Comparison of ENCODE assay signal across 8 mouse cellular contexts in the genomic region with DNA sequence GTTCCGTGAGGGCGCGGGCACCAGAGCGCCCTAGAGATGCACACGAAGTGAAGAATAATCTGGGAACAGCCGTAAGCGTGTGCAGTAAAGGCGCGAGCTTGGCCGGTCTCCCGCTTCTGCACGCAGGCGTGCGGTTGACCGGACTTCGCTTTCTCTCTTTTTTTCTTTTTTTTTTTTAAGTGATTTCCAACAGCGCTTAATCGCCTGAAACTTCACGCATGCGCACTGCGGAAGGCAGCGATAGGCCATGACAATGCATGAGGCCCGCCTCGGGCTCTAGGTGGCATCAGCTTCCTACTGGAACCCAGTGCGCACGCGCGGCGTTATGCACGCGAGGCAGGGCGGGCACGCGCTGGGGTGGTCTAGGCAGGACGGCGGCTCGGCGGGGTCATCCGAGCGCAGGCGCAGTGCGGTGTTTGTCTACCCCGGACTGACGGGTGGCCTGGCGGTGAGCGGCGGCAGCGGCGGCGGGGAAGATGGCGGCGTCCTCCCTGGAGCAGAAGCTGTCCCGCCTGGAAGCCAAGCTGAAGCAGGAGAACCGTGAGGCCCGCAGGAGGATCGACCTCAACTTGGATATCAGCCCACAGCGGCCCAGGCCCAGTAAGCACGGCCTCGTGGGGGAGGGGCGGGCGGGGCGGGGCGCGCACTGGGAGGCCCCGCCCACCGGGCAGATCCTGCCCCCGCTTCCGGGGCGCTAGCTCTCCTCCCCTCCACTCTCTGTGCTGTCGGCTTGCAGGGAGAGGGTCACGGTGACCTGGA. TPM values are rescaled to one million over a fixed set of nuclear protein-coding genes. Genes with fewer than 3 reads are reported as not detected.
DNase-seq lines count a peak whose midpoint lies in the region; ATAC-seq lines count a peak whose summit lies in the region.

A gene (plus strand): TSS at position 307 of the 759 bp plus-strand sequence.
A gene (plus strand): TSS at position 432 of the 759 bp plus-strand sequence.

- peak within 1 kb of the TSS; percentile 81 for H3K4me3 ChIP-seq in hindbrain, embryonic 12.5 days

- H3K36me3 ChIP-seq in hindbrain, embryonic 12.5 days = peaks cover 26% of the 10 kb centered on the region

- H3K4me1 ChIP-seq in hindbrain, embryonic 12.5 days = peaks cover 25% of the 10 kb centered on the region

- no peaks in the 10 kb centered on the region for H3K9me3 ChIP-seq in hindbrain, embryonic 12.5 days (replicated peaks)

- peak within 1 kb of the TSS; percentile 92 for H3K27ac ChIP-seq in hindbrain, embryonic 12.5 days

- H3K27me3 ChIP-seq in hindbrain, embryonic 12.5 days = 0 out of 2 replicates have a peak, but pooled peaks cover 4% of the 10 kb centered on the region

- ATAC-seq in hindbrain, embryonic 12.5 days (ENCODE audit: low FRiP score) = peak; percentile 93

- H3K9ac ChIP-seq in hindbrain, embryonic 12.5 days = peak within 1 kb of the TSS; percentile 83

- H3K4me2 ChIP-seq in hindbrain, embryonic 12.5 days (replicated peaks) = peak within 1 kb of the TSS; percentile 85

- DNase-seq in Muller cell, postnatal 12 days (ENCODE audit: inconsistent ontology term) = peak; percentile 99
- DNase-seq in cerebellum, adult 9-11 months = peak; percentile 100
- peak; percentile 99 to 100 for DNase-seq in frontal cortex, adult 2 months (ENCODE audit: extremely low spot score in 1 of 2, low spot score in 1 of 2)
- peak; percentile 100 for DNase-seq in layer of hippocampus, postnatal 14 days (ENCODE audit: low spot score in 2 of 2)
- DNase-seq in lung, postnatal 14 days = peak; percentile 100
- DNase-seq in retina, adult 2 months (ENCODE audit: low read depth, low spot score) = peak; percentile 98
- DNase-seq in thymus, postnatal 36 days = peak; percentile 99 to 100

- under 1% methylated on average over 56 of the region's 71 CpGs for WGBS in hindbrain, embryonic 12.5 days

RNA-seq across cellular contexts. Expression of the first gene that starts in this region (rescaled TPM):
- 67.1 and 68.3 TPM in 2 replicates for polyA plus RNA-seq in frontal cortex, adult 2 months (2012; rRNA removed)
- 41.2 and 46.4 TPM in 2 replicates for polyA plus RNA-seq in hindbrain, embryonic 12.5 days (2016; fragmentation: Nextera tagmentation; extraction: Ambion mirVana)
- total RNA-seq in layer of hippocampus, postnatal 14 days (2021) = 10 to 100 TPM; 81.2 to 84.5 TPM

RNA-seq across cellular contexts. Expression of the second gene that starts in this region (rescaled TPM):
- polyA plus RNA-seq in frontal cortex, adult 2 months (2012; rRNA removed) = 6.1 and 6.3 TPM in 2 replicates
- polyA plus RNA-seq in hindbrain, embryonic 12.5 days (2016; fragmentation: Nextera tagmentation; extraction: Ambion mirVana) = 1.4 and 2.0 TPM in 2 replicates
- total RNA-seq in layer of hippocampus, postnatal 14 days (2021) = under 1 TPM in 1 of 2 experiments, not detected in 1; 0.14 TPM

Comparison
In these comparisons a context has a peak if more than half of its experiments do, and no peak if none do; other contexts are left out.
1. Peak in every context shown above with its lines: DNase-seq, ATAC-seq, H3K4me3 ChIP-seq and H3K27ac ChIP-seq.